ENCODE assay signal across 25 mouse cellular contexts in genomic region chr19:15366951-15367350, GRCm38 (mm10).
"Had no signal": no experiment of that assay in that cellular context is flagged by ENCODE, and none has a peak within 500 bp of the region (broad histone marks: within the 10 kb centered on the region; RNA-seq: fewer than 3 reads in every experiment).

No protein-coding gene starts in this region.

- ATAC-seq: liver, postnatal 0 days; lung, postnatal 0 days; midbrain, embryonic 13.5 days had no signal

- H3K4me2 ChIP-seq: kidney, embryonic 15.5 days; limb, embryonic 12.5 days; limb, embryonic 15.5 days; liver, embryonic 11.5 days; lung, embryonic 14.5 days; midbrain, embryonic 13.5 days; neural tube, embryonic 13.5 days had no signal

- H3K36me3 ChIP-seq: kidney, embryonic 15.5 days; limb, embryonic 12.5 days; limb, embryonic 15.5 days; midbrain, embryonic 13.5 days; neural tube, embryonic 13.5 days had no signal

- H3K27me3 ChIP-seq: kidney, embryonic 15.5 days; limb, embryonic 12.5 days; limb, embryonic 15.5 days; midbrain, embryonic 13.5 days; neural tube, embryonic 13.5 days had no signal

- H3K27ac ChIP-seq: kidney, embryonic 15.5 days; left cerebral cortex, adult 2 months; limb, embryonic 12.5 days; limb, embryonic 15.5 days; liver, embryonic 14.5 days; macrophage; midbrain, embryonic 13.5 days; neural tube, embryonic 13.5 days; stomach, postnatal 0 days had no signal

- H3K9me3 ChIP-seq: kidney, embryonic 15.5 days; limb, embryonic 12.5 days; limb, embryonic 15.5 days; midbrain, embryonic 13.5 days; neural tube, embryonic 13.5 days had no signal

- DNase-seq: kidney, adult 8-10 months; kidney, postnatal 10 days; kidney, postnatal 36 days; layer of hippocampus, postnatal 36 days; left cerebral cortex, postnatal 4 days; liver, postnatal 0 days; lung, embryonic 14.5 days; right cerebral cortex, adult 18-20 months; right cerebral cortex, postnatal 14 days; right cerebral cortex, postnatal 4 days; thymus, adult 2 months; thymus, postnatal 14 days; thymus, postnatal 4 days had no signal

- H3K9ac ChIP-seq: kidney, embryonic 15.5 days; limb, embryonic 12.5 days; limb, embryonic 15.5 days; liver, embryonic 14.5 days; liver, postnatal 0 days; lung, embryonic 14.5 days; midbrain, embryonic 13.5 days; neural tube, embryonic 13.5 days had no signal

- H3K4me1 ChIP-seq: kidney, embryonic 15.5 days; limb, embryonic 12.5 days; limb, embryonic 15.5 days; midbrain, embryonic 13.5 days; neural tube, embryonic 13.5 days had no signal

- H3K4me3 ChIP-seq: kidney, embryonic 15.5 days; left cerebral cortex, adult 2 months; limb, embryonic 12.5 days; limb, embryonic 15.5 days; midbrain, embryonic 13.5 days; myocyte; neural tube, embryonic 13.5 days had no signal
